Mouse (Mus musculus) G1E (cell line): ENCODE results near the gene Cox18.

ENCODE experiments used
- CTCF ChIP-seq: IDR thresholded peaks from 2 replicates; pipeline ENCODE4 v1.5.1; 2012; ENCODE audit warnings: low read depth, low read length, inconsistent platforms, mixed read lengths
- GATA1 ChIP-seq: IDR thresholded peaks from 2 replicates; pipeline ENCODE4 v1.6.1; 2012; ENCODE audit warnings: borderline replicate concordance, low read length, inconsistent platforms, mixed read lengths
- POLR2AphosphoS5 ChIP-seq: IDR thresholded peaks from 2 replicates; pipeline ENCODE4 v1.6.1; 2012; ENCODE audit warnings: low read depth, low read length, inconsistent platforms; ENCODE audit not compliant: insufficient replicate concordance

GRCm38 (mm10) chr5:90178116-90178515, 45.7 kb downstream of the Cox18 start:
- no peak for TF ChIP-seq CTCF
- no peak for TF ChIP-seq POLR2AphosphoS5
- TF ChIP-seq GATA1: no peak
